Mouse (Mus musculus) heart, embryonic 16.5 days (tissue): ENCODE results near the gene Bhlhe40. TPM values are rescaled to one million over a fixed set of nuclear protein-coding genes. Genes with fewer than 3 reads are reported as not detected.

Source experiments
- ATAC-seq: fragments of 200-750 bp; cut with Nextera tagmentation; replicated peaks from 2 replicates; pipeline ENCODE4 v1.8.0; 2017; ENCODE audit warnings: moderate number of reproducible peaks; ENCODE audit not compliant: insufficient read depth, low FRiP score; ENCODE audit errors: extremely low read depth
- H3K27ac ChIP-seq: fragments of 300-500 bp; sonication (generic); 2 replicates; pipeline ENCODE4 v1.5.1; 2014; ENCODE audit warnings: mild to moderate bottlenecking, low read length, control low read depth, moderate library complexity
- H3K27me3 ChIP-seq: fragments of 300-500 bp; sonication (generic); 2 replicates; pipeline ENCODE4 v1.6.1; 2014; ENCODE audit warnings: low read length, mixed read lengths; ENCODE audit not compliant: control insufficient read depth, insufficient read depth
- H3K36me3 ChIP-seq: fragments of 300-500 bp; sonication (generic); 2 replicates; pipeline ENCODE4 v1.6.1; 2014; ENCODE audit not compliant: control insufficient read depth, insufficient read depth
- H3K4me1 ChIP-seq: fragments of 300-500 bp; sonication (generic); 2 replicates; pipeline ENCODE4 v1.6.1; 2014; ENCODE audit warnings: low read length, mixed read lengths; ENCODE audit not compliant: control insufficient read depth, insufficient read depth
- H3K4me2 ChIP-seq: fragments of 300-500 bp; sonication (generic); 2 replicates; pipeline ENCODE4 v1.6.1; 2014; ENCODE audit warnings: low read depth, mild to moderate bottlenecking, control low read depth, low read length
- H3K4me3 ChIP-seq: fragments of 300-500 bp; sonication (generic); 2 replicates; pipeline ENCODE4 v1.5.1; 2014; ENCODE audit warnings: mild to moderate bottlenecking, control low read depth, low read length
- H3K9ac ChIP-seq: fragments of 300-500 bp; sonication (generic); 2 replicates; pipeline ENCODE4 v1.6.1; 2014; ENCODE audit warnings: low read length, control low read depth
- H3K9me3 ChIP-seq: fragments of 300-500 bp; sonication (generic); replicated peaks from 2 replicates; pipeline ENCODE4 v1.6.1; 2016; ENCODE audit warnings: low read length; ENCODE audit not compliant: control insufficient read depth
- WGBS: fragments of 180-500 bp; shearing (Covaris S2); extraction: QIAGEN DNeasy Blood & Tissue Kit; methylation state at CpG from one replicate; pipeline ENCODE4 v1.1.7; 2014; 5-methylcytosine and 5-hydroxymethylcytosine counted together
- polyA plus RNA-seq: library from polyadenylated mRNA; unstranded; fragments of >200 nt; fragmentation: Nextera tagmentation; extraction: Ambion mirVana; gene quantifications from 2 replicates; pipeline ENCODE4 v1.2.1, GENCODE M21; 2015

The Bhlhe40 gene
- polyA plus RNA-seq, 1 experiment from 2014 or later = 28.5 TPM

- Histone ChIP-seq H3K9me3 (no peaks in the 10 kb centered on the region), H3K4me1 (peaks cover 9% of the 10 kb centered on the region), H3K36me3 (no peaks in the 10 kb centered on the region), H3K4me2 (no peak overlapping the region), H3K27me3 (no peaks in the 10 kb centered on the region), H3K9ac (no peak overlapping the region), H3K27ac (no peak overlapping the region), H3K4me3 (no peak overlapping the region)
- 37% methylated on average over 9 of the region's 9 CpGs for WGBS
- ATAC-seq = no peak
These were observed 44.1 kb downstream of the Bhlhe40 start for GRCm38 (mm10) chr6:108704316-108705080.

DNA sequence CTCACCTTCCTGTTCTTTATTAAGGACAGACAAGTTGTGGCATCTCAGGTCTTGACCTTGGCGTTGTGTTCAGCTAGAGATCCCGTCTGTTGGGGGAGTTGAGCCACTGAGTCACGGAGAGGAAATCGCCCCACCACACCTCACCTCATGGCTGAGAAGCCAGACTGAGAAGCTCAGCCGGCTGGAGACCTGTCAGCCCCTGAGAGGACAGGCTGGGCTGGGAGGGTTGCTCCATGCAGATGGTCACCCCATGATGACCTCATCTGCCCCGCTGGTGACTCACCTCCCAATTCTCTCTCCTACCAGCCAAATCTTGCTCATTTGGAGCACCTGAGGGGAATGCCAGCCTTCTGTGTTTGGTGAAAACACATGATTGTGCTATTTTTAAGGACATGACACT, 45.5 kb downstream of the Bhlhe40 start:
- no peak for ATAC-seq
- H3K27ac ChIP-seq = no peak overlapping the region
- no peak overlapping the region for H3K4me2 ChIP-seq
- no peak overlapping the region for H3K4me3 ChIP-seq
- no peaks in the 10 kb centered on the region for H3K9me3 ChIP-seq
- 48% methylated on average over 6 of the region's 6 CpGs for WGBS
- H3K9ac ChIP-seq = no peak overlapping the region
- no peaks in the 10 kb centered on the region for H3K36me3 ChIP-seq
- H3K4me1 ChIP-seq = peaks cover 5% of the 10 kb centered on the region
- no peaks in the 10 kb centered on the region for H3K27me3 ChIP-seq

GRCm38 (mm10) chr6:108706994-108707645, 46.7 kb downstream of the Bhlhe40 start:
- H3K9me3 ChIP-seq = no peaks in the 10 kb centered on the region
- H3K9ac ChIP-seq = no peak overlapping the region
- H3K4me2 ChIP-seq = no peak overlapping the region
- 88% methylated on average over 8 of the region's 8 CpGs for WGBS
- no peaks in the 10 kb centered on the region for H3K36me3 ChIP-seq
- ATAC-seq = no peak
- H3K27ac ChIP-seq = no peak overlapping the region
- no peak overlapping the region for H3K4me3 ChIP-seq
- H3K4me1 ChIP-seq = peaks cover 5% of the 10 kb centered on the region
- H3K27me3 ChIP-seq = no peaks in the 10 kb centered on the region

DNA sequence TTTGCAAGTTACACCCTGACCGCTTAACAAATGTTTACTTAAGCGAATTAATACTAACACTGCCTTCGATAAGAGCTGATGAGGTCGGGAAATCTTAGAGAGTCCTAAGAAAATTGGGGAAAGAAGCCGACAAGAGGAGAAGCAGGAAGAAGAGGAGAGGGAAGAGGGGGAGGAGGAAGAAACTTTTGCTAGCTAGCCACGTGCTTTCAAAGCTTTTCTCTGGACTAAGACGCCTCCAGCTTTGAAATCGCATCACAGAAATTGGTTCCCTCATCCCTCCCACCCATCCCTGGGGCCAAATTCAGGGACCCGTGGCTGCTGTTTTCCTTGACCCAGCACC, 48.7 kb downstream of the Bhlhe40 start:
- Histone ChIP-seq H3K27ac (no peak overlapping the region), H3K9me3 (no peaks in the 10 kb centered on the region), H3K4me2 (peak overlapping the region; percentile 72), H3K36me3 (no peaks in the 10 kb centered on the region), H3K4me3 (peak overlapping the region; percentile 46), H3K27me3 (no peaks in the 10 kb centered on the region), H3K9ac (peak overlapping the region; percentile 66), H3K4me1 (peaks cover 5% of the 10 kb centered on the region)
- WGBS = 13% methylated on average over 9 of the region's 9 CpGs
- ATAC-seq = no peak

DNA sequence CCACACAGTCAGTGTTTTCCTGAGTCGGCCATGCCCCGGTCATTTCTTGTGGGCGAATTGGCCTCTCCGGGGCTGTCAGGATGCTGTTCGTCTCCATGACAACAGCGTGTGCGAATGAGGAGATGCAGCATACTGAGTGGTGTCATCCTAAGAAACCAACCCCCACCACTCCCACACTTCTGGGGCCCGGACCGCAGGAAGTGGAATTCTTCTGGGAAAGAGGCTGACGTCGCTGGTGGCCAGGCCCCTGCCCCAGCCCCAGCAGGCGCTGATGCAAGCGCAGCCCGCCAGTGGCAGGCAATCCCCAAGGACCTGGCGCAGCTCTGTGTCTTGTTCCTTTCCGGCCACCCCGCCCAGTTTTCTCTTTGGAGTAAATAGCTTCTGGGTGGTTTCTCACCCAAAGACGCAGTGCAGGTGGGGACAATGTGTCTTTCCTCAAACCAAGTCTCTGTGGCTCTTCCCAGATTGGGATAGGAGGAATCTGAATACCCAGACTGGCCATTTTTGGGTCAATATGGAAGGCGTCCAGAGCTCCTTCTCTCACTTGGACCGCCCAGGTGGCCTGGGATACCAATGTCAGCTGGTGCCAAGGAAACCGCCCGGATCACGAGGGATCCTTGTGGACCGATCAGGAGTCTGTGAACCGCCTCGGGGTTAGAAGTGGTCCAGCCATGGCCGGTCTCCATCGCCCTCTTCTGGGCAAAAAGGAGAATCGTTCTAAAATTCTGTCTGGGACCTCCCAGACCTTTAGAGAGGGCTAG, 49.2 kb downstream of the Bhlhe40 start:
- peak; percentile 89 for ATAC-seq
- Histone ChIP-seq H3K4me1 (peaks cover 5% of the 10 kb centered on the region), H3K36me3 (no peaks in the 10 kb centered on the region), H3K27ac (no peak overlapping the region), H3K4me3 (peak overlapping the region; percentile 46), H3K9me3 (no peaks in the 10 kb centered on the region), H3K27me3 (no peaks in the 10 kb centered on the region), H3K4me2 (peak overlapping the region; percentile 72), H3K9ac (peak overlapping the region; percentile 66)
- under 1% methylated on average over 29 of the region's 29 CpGs for WGBS

DNA sequence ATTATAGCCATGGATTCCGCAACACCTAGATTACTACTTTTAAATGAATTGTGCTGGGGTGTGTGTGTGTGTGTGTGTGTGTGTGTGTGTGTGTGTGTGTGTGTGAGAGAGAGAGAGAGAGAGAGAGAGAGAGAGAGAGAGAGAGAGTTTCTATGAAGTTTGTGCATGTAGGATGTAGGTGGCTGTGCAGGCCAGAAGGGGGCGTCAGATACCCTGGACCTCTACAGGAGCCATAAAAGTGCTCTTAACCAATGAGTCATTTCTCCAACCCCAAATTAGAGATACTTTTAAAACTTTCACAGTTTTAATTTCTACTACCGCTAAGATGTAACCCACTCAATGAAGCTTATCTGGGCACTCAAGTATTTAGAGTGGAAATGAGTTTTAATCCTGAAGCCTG, 50.2 kb downstream of the Bhlhe40 start:
- H3K27ac ChIP-seq = no peak overlapping the region
- H3K4me3 ChIP-seq = no peak overlapping the region
- WGBS = 62% methylated on average over 3 of the region's 3 CpGs
- no peaks in the 10 kb centered on the region for H3K27me3 ChIP-seq
- no peaks in the 10 kb centered on the region for H3K36me3 ChIP-seq
- H3K9ac ChIP-seq = no peak overlapping the region
- peaks cover 5% of the 10 kb centered on the region for H3K4me1 ChIP-seq
- H3K9me3 ChIP-seq = no peaks in the 10 kb centered on the region
- ATAC-seq = no peak
- H3K4me2 ChIP-seq = no peak overlapping the region

- H3K9me3 ChIP-seq = no peaks in the 10 kb centered on the region
- no peak overlapping the region for H3K4me3 ChIP-seq
- H3K9ac ChIP-seq = no peak overlapping the region
- H3K4me1 ChIP-seq = peaks cover 5% of the 10 kb centered on the region
- H3K27ac ChIP-seq = no peak overlapping the region
- no peaks in the 10 kb centered on the region for H3K36me3 ChIP-seq
- WGBS = 74% methylated on average over 4 of the region's 4 CpGs
- no peaks in the 10 kb centered on the region for H3K27me3 ChIP-seq
- ATAC-seq = no peak
- no peak overlapping the region for H3K4me2 ChIP-seq
These were observed 50.9 kb downstream of the Bhlhe40 start for GRCm38 (mm10) chr6:108711192-108711964.

DNA sequence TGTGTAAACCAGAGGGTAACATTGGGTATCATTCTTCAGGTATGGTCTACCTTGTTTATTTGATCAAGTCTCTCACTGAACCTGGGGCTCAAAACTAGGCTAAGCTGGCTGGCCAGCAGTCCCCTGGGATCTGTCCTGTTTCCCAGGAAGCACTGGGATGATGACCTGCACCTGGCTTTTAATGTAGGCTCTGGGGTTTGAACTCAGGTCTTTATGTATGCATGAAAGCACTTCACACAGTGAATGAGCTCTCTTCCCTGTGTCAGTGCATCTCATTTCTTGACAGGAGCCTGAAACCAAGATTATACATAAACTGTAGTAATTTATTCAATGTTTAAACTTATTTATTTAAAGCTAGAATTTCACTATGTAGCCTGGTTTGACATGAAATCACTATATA, 51.7 kb downstream of the Bhlhe40 start:
- no peaks in the 10 kb centered on the region for H3K9me3 ChIP-seq
- no peak overlapping the region for H3K27ac ChIP-seq
- H3K9ac ChIP-seq = no peak overlapping the region
- H3K4me2 ChIP-seq = no peak overlapping the region
- H3K36me3 ChIP-seq = no peaks in the 10 kb centered on the region
- no peak for ATAC-seq
- no peaks in the 10 kb centered on the region for H3K27me3 ChIP-seq
- no peak overlapping the region for H3K4me3 ChIP-seq
- peaks cover 5% of the 10 kb centered on the region for H3K4me1 ChIP-seq
